Mouse (Mus musculus) midbrain, postnatal 0 days (tissue): ENCODE measurements around the gene Tmem54. TPM values are rescaled to one million over a fixed set of nuclear protein-coding genes. Genes with fewer than 3 reads are reported as not detected.

Experiments
- ATAC-seq: fragments of 200-750 bp; cut with Nextera tagmentation; 2 replicates; pipeline ENCODE4 v1.8.0; 2017; ENCODE audit warnings: moderate number of reproducible peaks, mild to moderate bottlenecking, moderate TSS enrichment, moderate library complexity; ENCODE audit not compliant: low FRiP score
- DNase-seq: peaks from one replicate; pipeline ENCODE4 v3.0.0-alpha.2; 2015; ENCODE audit warnings: low spot score
- H3K27ac ChIP-seq: fragments of 300-500 bp; sonication (generic); 2 replicates; pipeline ENCODE4 v1.5.1; 2014; ENCODE audit warnings: low read depth, mild to moderate bottlenecking, low read length, mixed read lengths
- H3K27me3 ChIP-seq: fragments of 300-500 bp; sonication (generic); 2 replicates; pipeline ENCODE4 v1.6.1; 2014; ENCODE audit warnings: low read length, control low read depth, mixed read lengths; ENCODE audit not compliant: insufficient read depth
- H3K36me3 ChIP-seq: fragments of 300-500 bp; sonication (generic); 2 replicates; pipeline ENCODE4 v1.6.1; 2014; ENCODE audit warnings: low read length, control low read depth, mixed read lengths; ENCODE audit not compliant: insufficient read depth
- H3K4me1 ChIP-seq: fragments of 300-500 bp; sonication (generic); 2 replicates; pipeline ENCODE4 v1.6.1; 2014; ENCODE audit warnings: mild to moderate bottlenecking, control low read depth, antibody characterized with exemption, low read length, mixed read lengths; ENCODE audit not compliant: insufficient read depth
- H3K4me2 ChIP-seq: fragments of 300-500 bp; sonication (generic); 2 replicates; pipeline ENCODE4 v1.6.1; 2014; ENCODE audit warnings: low read depth, mild to moderate bottlenecking, low read length, mixed read lengths; ENCODE audit not compliant: poor library complexity, severe bottlenecking
- H3K4me3 ChIP-seq: fragments of 300-500 bp; sonication (generic); 2 replicates; pipeline ENCODE4 v1.5.1; 2014; ENCODE audit warnings: low read depth, mild to moderate bottlenecking, low read length, moderate library complexity
- H3K9ac ChIP-seq: fragments of 300-500 bp; sonication (generic); replicated peaks from 2 replicates; pipeline ENCODE4 v1.6.1; 2014; ENCODE audit warnings: mild to moderate bottlenecking, low read length, moderate library complexity, mixed read lengths; ENCODE audit not compliant: poor library complexity, severe bottlenecking
- H3K9me3 ChIP-seq: fragments of 300-500 bp; sonication (generic); 2 replicates; pipeline ENCODE4 v1.6.1; 2016; ENCODE audit warnings: low read length, control low read depth
- CTCF ChIP-seq: IDR thresholded peaks from 2 replicates; pipeline ENCODE4 v1.5.1; 2016; ENCODE audit warnings: antibody characterized with exemption, mild to moderate bottlenecking
- WGBS: fragments of 180-500 bp; shearing (Covaris S2); extraction: QIAGEN DNeasy Blood & Tissue Kit; methylation state at CpG from one replicate; pipeline ENCODE4 v1.1.7; 2014; 5-methylcytosine and 5-hydroxymethylcytosine counted together
- polyA plus RNA-seq: library from polyadenylated mRNA; unstranded; fragments of >200 nt; fragmentation: Nextera tagmentation; extraction: Ambion mirVana; gene quantifications from 2 replicates; pipeline ENCODE4 v1.2.1, GENCODE M21; 2015
- total RNA-seq: library from RNA; depleted of rRNA; stranded (reverse); fragments of >200 nt; gene quantifications from 2 replicates; pipeline ENCODE4 v1.2.3, GENCODE M21; 2014; rRNA removed

Gene Tmem54
- total and polyA plus RNA-seq, 2 experiments from 2014 or later: 0.99 TPM; not detected in 1

- no peak for TF ChIP-seq CTCF
- H3K4me1 ChIP-seq: no peaks in the 10 kb centered on the region
- peaks cover 24% of the 10 kb centered on the region for H3K36me3 ChIP-seq
- 77% methylated on average over 5 of the region's 5 CpGs for WGBS
- H3K4me3 ChIP-seq: no peak overlapping the region
- ATAC-seq (no peak), DNase-seq (no peak)
- no peak overlapping the region for H3K27ac ChIP-seq
- H3K9ac ChIP-seq: no peak overlapping the region
- H3K4me2 ChIP-seq: no peak overlapping the region
- no peaks in the 10 kb centered on the region for H3K27me3 ChIP-seq
- H3K9me3 ChIP-seq: no peaks in the 10 kb centered on the region
Measured at GRCm38 (mm10) chr4:129157541-129157940, 52.2 kb downstream of the Tmem54 start.

GRCm38 (mm10) chr4:129158549-129158948 lies 53.2 kb downstream of the Tmem54 start:
- no peaks in the 10 kb centered on the region for H3K9me3 ChIP-seq
- TF ChIP-seq CTCF: no peak
- no peak overlapping the region for H3K4me3 ChIP-seq
- H3K27ac ChIP-seq: no peak overlapping the region
- no peaks in the 10 kb centered on the region for H3K27me3 ChIP-seq
- DNase-seq (no peak), ATAC-seq (no peak)
- no peaks in the 10 kb centered on the region for H3K4me1 ChIP-seq
- no peak overlapping the region for H3K4me2 ChIP-seq
- H3K9ac ChIP-seq: no peak overlapping the region
- WGBS: 70% methylated on average over 3 of the region's 3 CpGs
- peaks cover 21% of the 10 kb centered on the region for H3K36me3 ChIP-seq

GRCm38 (mm10) chr4:129161076-129161475 lies 55.7 kb downstream of the Tmem54 start:
- no peak for ATAC-seq
- WGBS: 94% methylated on average over 1 of the region's 1 CpGs

More at GRCm38 (mm10) chr4:129161076-129161475, 55.7 kb downstream of the Tmem54 start:
- no peak overlapping the region for H3K27ac ChIP-seq
- TF ChIP-seq CTCF: no peak
- H3K36me3 ChIP-seq: peaks cover 16% of the 10 kb centered on the region; the same call in 1 of the 2 replicates
- H3K4me1 ChIP-seq: no peaks in the 10 kb centered on the region
- H3K4me3 ChIP-seq: no peak overlapping the region
- H3K9me3 ChIP-seq: no peaks in the 10 kb centered on the region
- no peak for DNase-seq
- no peak overlapping the region for H3K9ac ChIP-seq
- H3K27me3 ChIP-seq: no peaks in the 10 kb centered on the region
- H3K4me2 ChIP-seq: no peak overlapping the region

Other genes starting within 250 kb of the Tmem54 start
- 22.3 and 25.2 TPM in 2 replicates for gene Trim62, start 222.0 kb upstream of the Tmem54 start, total RNA-seq
- gene Trim62, start 222.0 kb upstream of the Tmem54 start, polyA plus RNA-seq: 25.9 and 26.8 TPM in 2 replicates
- 20.2 and 29.3 TPM in 2 replicates for gene Azin2, start 143.1 kb upstream of the Tmem54 start, total RNA-seq
- gene Azin2, start 143.1 kb upstream of the Tmem54 start, polyA plus RNA-seq: 21.7 and 28.5 TPM in 2 replicates
- 28.8 and 31.0 TPM in 2 replicates for gene Ak2, start 113.6 kb upstream of the Tmem54 start, total RNA-seq
- gene Ak2, start 113.6 kb upstream of the Tmem54 start, polyA plus RNA-seq: 66.0 and 67.1 TPM in 2 replicates
- gene Rnf19b, start 47.3 kb upstream of the Tmem54 start, total RNA-seq: 138 and 160 TPM in 2 replicates
- gene Rnf19b, start 47.3 kb upstream of the Tmem54 start, polyA plus RNA-seq: 34.8 and 40.2 TPM in 2 replicates
- gene Hpca, start 16.5 kb downstream of the Tmem54 start, total RNA-seq: 282 and 292 TPM in 2 replicates
- gene Hpca, start 16.5 kb downstream of the Tmem54 start, polyA plus RNA-seq: 217 and 238 TPM in 2 replicates
- 22.5 and 36.3 TPM in 2 replicates for gene Fndc5, start 31.5 kb downstream of the Tmem54 start, total RNA-seq
- gene Fndc5, start 31.5 kb downstream of the Tmem54 start, polyA plus RNA-seq: 14.6 and 16.1 TPM in 2 replicates
- 49.6 and 59.5 TPM in 2 replicates for gene S100pbp, start 84.2 kb downstream of the Tmem54 start, total RNA-seq
- gene S100pbp, start 84.2 kb downstream of the Tmem54 start, polyA plus RNA-seq: 20.7 and 24.2 TPM in 2 replicates
- gene Yars, start 84.2 kb downstream of the Tmem54 start, total RNA-seq: 66.8 and 81.9 TPM in 2 replicates
- 107 and 111 TPM in 2 replicates for gene Yars, start 84.2 kb downstream of the Tmem54 start, polyA plus RNA-seq
- gene C77080, start 155.9 kb downstream of the Tmem54 start, total RNA-seq: 16.6 and 25.6 TPM in 2 replicates
- gene C77080, start 155.9 kb downstream of the Tmem54 start, polyA plus RNA-seq: 5.2 and 5.5 TPM in 2 replicates
- 2.1 and 2.6 TPM in 2 replicates for gene Sync, start 182.1 kb downstream of the Tmem54 start, total RNA-seq
- 1.1 and 1.3 TPM in 2 replicates for gene Sync, start 182.1 kb downstream of the Tmem54 start, polyA plus RNA-seq
- gene Rbbp4, start 229.8 kb downstream of the Tmem54 start, total RNA-seq: 79.2 and 82.4 TPM in 2 replicates
- 187 and 198 TPM in 2 replicates for gene Rbbp4, start 229.8 kb downstream of the Tmem54 start, polyA plus RNA-seq
- gene Zbtb8os, start 230.1 kb downstream of the Tmem54 start, total RNA-seq: 2.9 and 4.1 TPM in 2 replicates
- gene Zbtb8os, start 230.1 kb downstream of the Tmem54 start, polyA plus RNA-seq: 15.6 and 20.6 TPM in 2 replicates